ENCODE assay signal across 9 mouse cellular contexts in the genomic region with DNA sequence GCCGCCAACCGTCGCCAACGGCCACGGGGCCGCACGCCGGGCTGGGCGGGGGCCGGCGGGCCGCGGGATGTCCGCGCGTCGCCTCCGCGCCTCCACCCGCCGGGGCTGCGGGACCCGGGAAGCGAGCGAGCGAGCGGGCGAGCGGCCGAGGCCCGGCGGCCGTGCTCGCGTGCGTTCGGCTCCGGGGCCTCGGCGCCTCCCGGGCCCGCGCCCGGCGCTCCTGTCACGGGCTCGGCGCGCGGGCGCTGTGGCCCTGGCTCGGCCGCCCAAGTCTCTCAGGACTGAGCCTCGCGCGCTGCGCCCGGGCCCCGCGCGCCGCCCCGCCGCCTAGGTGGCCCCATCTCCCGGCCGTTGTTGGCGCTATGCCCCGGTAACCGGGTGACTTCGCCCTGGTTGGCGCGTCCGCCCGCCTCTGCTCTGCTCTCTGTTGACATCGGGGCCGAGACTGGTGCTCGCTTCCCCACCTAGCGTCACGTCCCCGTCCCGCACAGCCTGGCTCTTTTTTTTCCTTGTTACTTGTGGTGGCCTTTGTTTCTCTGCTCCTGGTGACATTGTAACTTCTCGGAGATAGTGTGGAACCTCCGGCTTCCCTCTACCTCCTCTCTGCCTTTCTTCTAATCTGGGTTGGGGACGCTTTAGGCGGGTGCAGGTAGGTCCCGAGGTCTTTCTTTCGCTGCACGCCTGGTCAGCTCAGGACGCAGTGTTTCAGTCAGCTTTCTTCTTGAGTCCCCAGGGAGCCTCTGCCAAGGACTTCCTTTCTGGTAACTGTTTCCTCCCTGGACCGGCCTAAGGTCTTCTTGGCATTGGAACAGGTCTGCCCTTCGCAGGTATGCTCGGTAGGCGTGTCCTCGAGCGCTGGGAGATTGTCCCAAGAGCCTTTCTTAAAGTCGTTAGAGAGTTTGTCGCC. TPM values are rescaled to one million over a fixed set of nuclear protein-coding genes. Genes with fewer than 3 reads are reported as not detected.
DNase-seq lines count a peak whose midpoint lies in the region; ATAC-seq and TF ChIP-seq lines count a peak whose summit lies in the region.
"Had no signal": no experiment of that assay in that cellular context is flagged by ENCODE, and none has a peak within 500 bp of the region (broad histone marks: within the 10 kb centered on the region; RNA-seq: fewer than 3 reads in every experiment).

No protein-coding gene starts in this region.

- peak; percentile 52 for TF ChIP-seq CTCF in liver, embryonic 14.5 days (IDR thresholded peaks at IDR 0.05; ENCODE audit: low read depth)

- peaks cover 64% of the 10 kb centered on the region for H3K4me1 ChIP-seq in embryonic facial prominence, embryonic 15.5 days
- H3K4me1 ChIP-seq in heart, embryonic 12.5 days (replicated peaks), result peaks cover 61% of the 10 kb centered on the region
- peaks cover 64% of the 10 kb centered on the region for H3K4me1 ChIP-seq in kidney, embryonic 16.5 days (ENCODE audit: insufficient read depth, low read length)
- peaks cover 35 to 53% of the 10 kb centered on the region in 2 experiments for H3K4me1 ChIP-seq in liver, embryonic 14.5 days (replicated peaks; ENCODE audit: control insufficient read depth in 2 of 2, insufficient read depth in 2 of 2, low read length in 1 of 2)
- H3K4me1 ChIP-seq in neural tube, embryonic 12.5 days, result peaks cover 43% of the 10 kb centered on the region

- TF ChIP-seq EP300 in liver, embryonic 14.5 days (IDR thresholded peaks at IDR 0.05; ENCODE audit: low read depth), result no peak

- H3K9me3 ChIP-seq in embryonic facial prominence, embryonic 15.5 days (replicated peaks), result no peaks in the 10 kb centered on the region
- H3K9me3 ChIP-seq in heart, embryonic 12.5 days (replicated peaks), result no peaks in the 10 kb centered on the region
- no peaks in the 10 kb centered on the region for H3K9me3 ChIP-seq in kidney, embryonic 16.5 days (ENCODE audit: low read length)
- H3K9me3 ChIP-seq in liver, embryonic 14.5 days (ENCODE audit: control insufficient read depth, low read length), result no peaks in the 10 kb centered on the region
- H3K9me3 ChIP-seq in neural tube, embryonic 12.5 days, result no peaks in the 10 kb centered on the region

- peak overlapping the region; percentile 93 for H3K27ac ChIP-seq in embryonic facial prominence, embryonic 15.5 days (replicated peaks)
- peak overlapping the region; percentile 93 for H3K27ac ChIP-seq in heart, embryonic 12.5 days (ENCODE audit: poor library complexity, severe bottlenecking)
- peak overlapping the region; percentile 93 for H3K27ac ChIP-seq in kidney, embryonic 16.5 days (ENCODE audit: low read length)
- H3K27ac ChIP-seq in liver, embryonic 14.5 days, result peak overlapping the region; percentile 57
- H3K27ac ChIP-seq in neural tube, embryonic 12.5 days, result peak overlapping the region; percentile 88

- H3K9ac ChIP-seq in embryonic facial prominence, embryonic 15.5 days, result peak overlapping the region; percentile 97
- H3K9ac ChIP-seq in heart, embryonic 12.5 days, result peak overlapping the region; percentile 93
- peak overlapping the region; percentile 99 for H3K9ac ChIP-seq in kidney, embryonic 16.5 days (replicated peaks; ENCODE audit: low read length)
- peak overlapping the region; percentile 91 for H3K9ac ChIP-seq in liver, embryonic 14.5 days (replicated peaks)
- peak overlapping the region; percentile 99 for H3K9ac ChIP-seq in neural tube, embryonic 12.5 days

- peaks cover 17% of the 10 kb centered on the region for H3K36me3 ChIP-seq in embryonic facial prominence, embryonic 15.5 days
- peaks cover 15% of the 10 kb centered on the region for H3K36me3 ChIP-seq in heart, embryonic 12.5 days
- H3K36me3 ChIP-seq in kidney, embryonic 16.5 days (ENCODE audit: insufficient read depth, low read length), result peaks cover 12% of the 10 kb centered on the region; the same call in 1 of the 2 replicates
- H3K36me3 ChIP-seq in liver, embryonic 14.5 days (replicated peaks; ENCODE audit: control insufficient read depth, insufficient read depth, low read depth), result peaks cover 3% of the 10 kb centered on the region; the same call in 1 of the 2 replicates
- H3K36me3 ChIP-seq in neural tube, embryonic 12.5 days, result peaks cover 15% of the 10 kb centered on the region; the same call in 1 of the 2 replicates

- peak overlapping the region; percentile 77 for H3K4me2 ChIP-seq in embryonic facial prominence, embryonic 15.5 days (replicated peaks)
- peak overlapping the region; percentile 84 for H3K4me2 ChIP-seq in heart, embryonic 12.5 days
- peak overlapping the region; percentile 90 for H3K4me2 ChIP-seq in kidney, embryonic 16.5 days (replicated peaks; ENCODE audit: low read depth, low read length)
- H3K4me2 ChIP-seq in liver, embryonic 14.5 days (ENCODE audit: low read depth), result peak overlapping the region; percentile 93
- peak overlapping the region; percentile 92 for H3K4me2 ChIP-seq in neural tube, embryonic 12.5 days (replicated peaks)

- ATAC-seq in embryonic facial prominence, embryonic 15.5 days (ENCODE audit: insufficient number of reproducible peaks, low FRiP score, low TSS enrichment, low read depth), result no peak
- ATAC-seq in heart, embryonic 12.5 days (ENCODE audit: insufficient number of reproducible peaks, low FRiP score), result peak; percentile 9; the same call in 1 of the 2 replicates
- ATAC-seq in kidney, embryonic 16.5 days (ENCODE audit: low FRiP score, low TSS enrichment), result peak; percentile 2; the same call in 1 of the 2 replicates
- peak; percentile 5 for ATAC-seq in liver, embryonic 14.5 days (ENCODE audit: insufficient read depth)
- ATAC-seq in neural tube, embryonic 12.5 days (ENCODE audit: low FRiP score, low read depth), result peak; percentile 23

- under 1% methylated on average over 77 of the region's 97 CpGs for WGBS in embryonic facial prominence, embryonic 15.5 days
- under 1% methylated on average over 82 of the region's 97 CpGs for WGBS in heart, embryonic 12.5 days
- WGBS in kidney, embryonic 16.5 days, result under 1% methylated on average over 62 of the region's 97 CpGs
- WGBS in liver, embryonic 14.5 days (ENCODE audit: insufficient replicate concordance), result under 1% methylated on average over 81 of the region's 97 CpGs
- under 1% methylated on average over 93 of the region's 97 CpGs for WGBS in neural tube, embryonic 12.5 days

- peak; percentile 65 for DNase-seq in B cell, adult 2 months
- DNase-seq in adrenal gland, postnatal 14 days, result peak; percentile 89
- peak in 1 of 3 experiments; percentile 56 for DNase-seq in liver, embryonic 14.5 days (ENCODE audit: low read depth in 3 of 3, low spot score in 3 of 3)
- DNase-seq in thymus, postnatal 10 days (ENCODE audit: low spot score in 2 of 2), result peak; percentile 63 to 70

- peak overlapping the region; percentile 93 for H3K4me3 ChIP-seq in embryonic facial prominence, embryonic 15.5 days (replicated peaks)
- peak overlapping the region; percentile 84 for H3K4me3 ChIP-seq in heart, embryonic 12.5 days
- H3K4me3 ChIP-seq in kidney, embryonic 16.5 days (ENCODE audit: low read length), result peak overlapping the region; percentile 97
- H3K4me3 ChIP-seq in liver, embryonic 14.5 days (ENCODE audit: insufficient read depth in 1 of 2, low read depth in 2 of 2, low read length in 2 of 2), result peak overlapping the region; percentile 87 to 97
- peak overlapping the region; percentile 96 for H3K4me3 ChIP-seq in neural tube, embryonic 12.5 days

- no peaks in the 10 kb centered on the region for H3K27me3 ChIP-seq in embryonic facial prominence, embryonic 15.5 days
- H3K27me3 ChIP-seq in heart, embryonic 12.5 days (replicated peaks), result no peaks in the 10 kb centered on the region
- no peaks in the 10 kb centered on the region for H3K27me3 ChIP-seq in kidney, embryonic 16.5 days (ENCODE audit: insufficient read depth, low read length)
- no peaks in the 10 kb centered on the region for H3K27me3 ChIP-seq in liver, embryonic 14.5 days (ENCODE audit: control insufficient read depth, insufficient read depth, low read length)
- H3K27me3 ChIP-seq in neural tube, embryonic 12.5 days (replicated peaks), result no peaks in the 10 kb centered on the region

RNA-seq across cellular contexts. Expression of a gene that starts 1.5 kb away (rescaled TPM):
- total RNA-seq in adrenal gland, postnatal 14 days (2021), result 30.4 and 31.2 TPM in 2 replicates
- 46.3 and 48.5 TPM in 2 replicates for polyA plus RNA-seq in embryonic facial prominence, embryonic 15.5 days (2015; fragmentation: Nextera tagmentation; extraction: Ambion mirVana)
- polyA plus RNA-seq in heart, embryonic 12.5 days (2016; fragmentation: Nextera tagmentation; extraction: Ambion mirVana), result 28.4 and 31.8 TPM in 2 replicates
- polyA plus RNA-seq in kidney, embryonic 16.5 days (2015; fragmentation: Nextera tagmentation; extraction: Ambion mirVana), result 50.7 TPM in 2 replicates
- polyA plus RNA-seq in liver, embryonic 14.5 days (2012; rRNA removed), result 20.8 and 23.0 TPM in 2 replicates
- 12.0 and 13.6 TPM in 2 replicates for polyA plus RNA-seq in liver, embryonic 14.5 days (2014; fragmentation: Nextera tagmentation; extraction: Ambion mirVana)
- 54.9 and 55.5 TPM in 2 replicates for polyA plus RNA-seq in neural tube, embryonic 12.5 days (2016; fragmentation: Nextera tagmentation; extraction: Ambion mirVana)

RNA-seq across cellular contexts. Expression of a gene that starts 6.3 kb away (rescaled TPM):
- total RNA-seq in adrenal gland, postnatal 14 days (2021), result 0.30 and 6.4 TPM in 2 replicates
- 0.13 TPM in 1 of 2 replicates, not detected in the other for polyA plus RNA-seq in embryonic facial prominence, embryonic 15.5 days (2015; fragmentation: Nextera tagmentation; extraction: Ambion mirVana)
- not detected in 2 replicates for polyA plus RNA-seq in heart, embryonic 12.5 days (2016; fragmentation: Nextera tagmentation; extraction: Ambion mirVana)
- polyA plus RNA-seq in kidney, embryonic 16.5 days (2015; fragmentation: Nextera tagmentation; extraction: Ambion mirVana), result not detected in 2 replicates
- polyA plus RNA-seq in liver, embryonic 14.5 days (2012; rRNA removed), result 0.87 and 1.1 TPM in 2 replicates
- 1.3 and 1.4 TPM in 2 replicates for polyA plus RNA-seq in liver, embryonic 14.5 days (2014; fragmentation: Nextera tagmentation; extraction: Ambion mirVana)
- 0.19 and 0.32 TPM in 2 replicates for polyA plus RNA-seq in neural tube, embryonic 12.5 days (2016; fragmentation: Nextera tagmentation; extraction: Ambion mirVana)
- total RNA-seq: common myeloid progenitor, adult 5-6 weeks had no signal

RNA-seq across cellular contexts. Expression of a gene that starts 43.5 kb away (rescaled TPM):
- total RNA-seq in adrenal gland, postnatal 14 days (2021), result 41.4 and 46.8 TPM in 2 replicates
- 31.0 and 31.9 TPM in 2 replicates for polyA plus RNA-seq in embryonic facial prominence, embryonic 15.5 days (2015; fragmentation: Nextera tagmentation; extraction: Ambion mirVana)
- 22.3 and 24.6 TPM in 2 replicates for polyA plus RNA-seq in heart, embryonic 12.5 days (2016; fragmentation: Nextera tagmentation; extraction: Ambion mirVana)
- polyA plus RNA-seq in kidney, embryonic 16.5 days (2015; fragmentation: Nextera tagmentation; extraction: Ambion mirVana), result 15.1 and 17.0 TPM in 2 replicates
- 40.0 and 40.9 TPM in 2 replicates for polyA plus RNA-seq in liver, embryonic 14.5 days (2012; rRNA removed)
- 36.7 and 40.7 TPM in 2 replicates for polyA plus RNA-seq in liver, embryonic 14.5 days (2014; fragmentation: Nextera tagmentation; extraction: Ambion mirVana)
- 32.0 and 40.8 TPM in 2 replicates for polyA plus RNA-seq in neural tube, embryonic 12.5 days (2016; fragmentation: Nextera tagmentation; extraction: Ambion mirVana)
